Mouse (Mus musculus): ENCODE data around the gene Folr2. TPM values are rescaled to one million over a fixed set of nuclear protein-coding genes. Genes with fewer than 3 reads are reported as not detected.

Gene Folr2
- polyA plus RNA-seq (2012; rRNA removed; ENCODE audit: low replicate concordance), result 103 and 151 TPM in 2 replicates

GRCm38 (mm10) chr7:101857094-101857493 is at the start of gene Folr2:
Gene Folr2, minus strand, starts transcription at chr7:101857194.

GRCm38 (mm10) chr7:101906287-101906681 is 49.3 kb upstream of the Folr2 start, which contains the start of gene Tomt:
Gene Tomt, minus strand, starts transcription at chr7:101906359.

GRCm38 (mm10) chr7:101905561-101906286 is 48.7 kb upstream of the Folr2 start, which contains the start of gene Lamtor1:
Gene Lamtor1, plus strand, starts transcription at chr7:101905904.

GRCm38 (mm10) chr7:101870629-101871028 is 13.6 kb upstream of the Folr2 start, which contains the start of gene Folr1:
Gene Folr1, minus strand, starts transcription at chr7:101870788.

GRCm38 (mm10) chr7:101863415-101863814 is 6.4 kb upstream of the Folr2 start, which contains the start of gene Anapc15:
Gene Anapc15, plus strand, starts transcription at chr7:101863715.

GRCm38 (mm10) chr7:101837606-101838471 is 19.2 kb downstream of the Folr2 start, which contains the start of gene Inppl1:
Gene Inppl1, minus strand, starts transcription at chr7:101838229.

GRCm38 (mm10) chr7:101817861-101818401 is 39.1 kb downstream of the Folr2 start, which contains the start of gene Phox2a:
Gene Phox2a, plus strand, starts transcription at chr7:101818313.

Other genes with a start within 250 kb of the Folr2 start
- gene Clpb, start 193.6 kb downstream of the Folr2 start, polyA plus RNA-seq (2012; rRNA removed; ENCODE audit: low replicate concordance), result 37.9 and 78.8 TPM in 2 replicates
- 0.09 TPM in 1 of 2 replicates, not detected in the other for gene Phox2a, start 38.9 kb downstream of the Folr2 start, polyA plus RNA-seq (2012; rRNA removed; ENCODE audit: low replicate concordance)
- gene Inppl1, start 19.0 kb downstream of the Folr2 start, polyA plus RNA-seq (2012; rRNA removed; ENCODE audit: low replicate concordance), result 78.0 and 106 TPM in 2 replicates
- 56.2 and 63.2 TPM in 2 replicates for gene Anapc15, start 6.5 kb upstream of the Folr2 start, polyA plus RNA-seq (2012; rRNA removed; ENCODE audit: low replicate concordance)
- gene Folr1, start 13.6 kb upstream of the Folr2 start, polyA plus RNA-seq (2012; rRNA removed; ENCODE audit: low replicate concordance), result 1.2 and 3.9 TPM in 2 replicates
- 304 and 439 TPM in 2 replicates for gene Lamtor1, start 48.7 kb upstream of the Folr2 start, polyA plus RNA-seq (2012; rRNA removed; ENCODE audit: low replicate concordance)
- 0.46 and 2.9 TPM in 2 replicates for gene Tomt, start 49.2 kb upstream of the Folr2 start, polyA plus RNA-seq (2012; rRNA removed; ENCODE audit: low replicate concordance)
- 21.2 and 32.2 TPM in 2 replicates for gene Lrrc51, start 76.7 kb upstream of the Folr2 start, polyA plus RNA-seq (2012; rRNA removed; ENCODE audit: low replicate concordance)
- 76.3 and 105 TPM in 2 replicates for gene Numa1, start 76.9 kb upstream of the Folr2 start, polyA plus RNA-seq (2012; rRNA removed; ENCODE audit: low replicate concordance)
- 15.3 and 21.4 TPM in 2 replicates for gene Il18bp, start 161.5 kb upstream of the Folr2 start, polyA plus RNA-seq (2012; rRNA removed; ENCODE audit: low replicate concordance)
- 40.8 and 63.7 TPM in 2 replicates for gene Rnf121, start 208.3 kb upstream of the Folr2 start, polyA plus RNA-seq (2012; rRNA removed; ENCODE audit: low replicate concordance)
- gene Xndc1, start 208.3 kb upstream of the Folr2 start, polyA plus RNA-seq (2012; rRNA removed; ENCODE audit: low replicate concordance), result 17.6 and 38.4 TPM in 2 replicates
- 2.3 and 5.2 TPM in 2 replicates for gene Xntrpc, start 208.5 kb upstream of the Folr2 start, polyA plus RNA-seq (2012; rRNA removed; ENCODE audit: low replicate concordance)
- gene Trpc2, start 225.9 kb upstream of the Folr2 start, polyA plus RNA-seq (2012; rRNA removed; ENCODE audit: low replicate concordance), result 0.62 TPM in 1 of 2 replicates, not detected in the other
- gene Art1, start 244.5 kb upstream of the Folr2 start, polyA plus RNA-seq (2012; rRNA removed; ENCODE audit: low replicate concordance), result 0.32 TPM in 1 of 2 replicates, not detected in the other

All from subcutaneous adipose tissue, adult 2 months (tissue).